Mouse (Mus musculus) B cell, adult 2 months (primary cell): ENCODE data around the gene Ncs1.
A peak's percentile ranks its signal among the peaks of the same experiment; 100 is the strongest.

ENCODE experiments used
- DNase-seq, 2 experiments: peaks; one replicate each; pipeline ENCODE4 v3.0.0; 2022

Gene Ncs1

DNA sequence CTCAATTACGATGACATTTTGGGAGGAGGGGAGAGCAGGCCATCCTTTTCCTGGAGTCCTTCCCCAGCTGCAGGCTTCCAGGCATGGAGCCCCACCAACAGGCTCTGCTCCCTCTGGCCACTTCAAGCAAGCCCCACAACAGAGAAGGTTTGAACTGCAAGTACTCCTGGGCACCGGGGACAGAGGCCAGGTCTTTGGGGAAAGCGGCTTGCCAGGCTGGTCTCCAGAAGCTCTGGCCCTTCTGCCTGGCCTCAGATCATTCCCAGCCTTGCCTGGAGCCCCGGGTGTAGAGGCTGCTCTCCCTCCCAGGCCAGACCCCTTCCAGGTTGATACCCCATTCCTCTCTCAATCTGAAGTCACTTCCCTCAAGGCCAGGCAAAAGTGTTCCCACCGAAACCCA is 572 bp upstream of the Ncs1 start:
- DNase-seq: no peak

DNA sequence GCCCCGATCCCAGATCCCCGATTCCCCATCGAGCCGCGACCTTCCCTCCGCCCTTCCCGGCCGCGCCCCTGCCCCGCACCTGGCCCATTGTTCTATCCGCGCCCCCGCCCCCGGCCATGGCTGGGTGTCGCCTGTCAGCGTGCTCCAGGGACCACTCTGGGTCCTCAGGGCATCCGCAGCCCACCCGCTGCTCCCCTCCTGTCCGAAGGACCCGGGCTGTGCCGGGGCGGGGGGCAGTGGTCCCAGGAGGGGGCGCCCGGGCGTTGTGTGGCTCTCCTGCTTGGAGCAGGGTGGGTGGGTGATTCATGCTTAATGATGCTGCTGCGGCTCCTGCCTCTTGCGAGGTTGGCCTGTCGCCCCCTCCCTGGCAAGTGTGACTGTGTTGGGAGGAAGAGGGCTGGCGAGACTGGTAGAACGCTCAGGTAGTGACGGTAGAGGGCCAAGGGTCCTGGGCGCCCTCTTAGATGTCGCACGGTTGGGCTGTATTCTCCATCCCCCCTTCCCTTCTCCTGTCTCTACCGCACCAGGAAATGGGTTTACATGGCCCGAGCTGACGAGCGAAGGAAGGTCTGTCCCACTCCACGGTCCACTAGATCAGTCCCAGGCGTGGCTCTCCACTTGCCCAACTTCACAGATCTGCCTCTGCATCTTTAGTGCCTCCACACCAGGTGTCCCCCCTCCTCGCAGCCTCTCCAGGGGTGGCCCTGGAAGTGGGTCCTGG is 788 bp downstream of the Ncs1 start:
- peak; percentile 27 for DNase-seq

DNA sequence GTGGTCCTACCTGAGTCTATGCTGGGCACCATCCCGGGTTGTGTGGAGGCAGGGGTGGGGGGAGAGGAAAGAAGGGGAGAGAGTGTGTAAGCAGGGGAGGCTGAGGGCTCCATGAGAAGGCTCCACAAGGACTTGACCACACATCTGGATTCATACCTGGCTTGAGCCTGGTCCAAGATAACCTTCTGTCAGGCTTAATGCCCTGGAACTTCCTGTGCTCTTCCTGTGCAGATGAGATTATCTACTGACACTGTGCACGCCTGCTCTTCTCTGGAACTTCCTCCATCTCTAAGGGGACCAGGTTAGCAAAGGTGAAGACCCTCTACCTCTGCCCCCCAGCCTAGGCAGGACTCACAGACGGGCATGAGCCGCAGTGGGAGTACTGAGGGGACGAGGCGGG is 3.2 kb downstream of the Ncs1 start:
- DNase-seq: no peak

DNA sequence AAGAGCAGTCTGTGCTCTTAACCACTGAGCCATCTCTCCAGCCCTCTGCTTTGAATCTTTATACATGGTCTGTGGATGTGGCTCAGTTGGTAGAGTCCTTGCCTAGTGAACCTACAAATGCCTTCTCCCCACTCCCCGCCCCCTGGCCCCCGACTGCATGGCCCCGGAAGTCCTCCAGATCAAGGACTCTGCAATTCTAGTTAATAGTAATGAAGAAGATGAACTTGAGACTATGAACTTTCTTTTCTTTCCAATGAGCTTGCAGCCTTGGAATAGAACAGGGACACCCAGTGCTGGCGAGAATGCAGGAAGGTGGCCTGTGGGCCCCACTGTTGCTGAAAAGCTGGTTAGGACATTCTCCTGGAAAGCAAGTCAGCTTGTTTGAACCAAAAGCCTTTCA is 6.5 kb downstream of the Ncs1 start:
- no peak for DNase-seq

DNA sequence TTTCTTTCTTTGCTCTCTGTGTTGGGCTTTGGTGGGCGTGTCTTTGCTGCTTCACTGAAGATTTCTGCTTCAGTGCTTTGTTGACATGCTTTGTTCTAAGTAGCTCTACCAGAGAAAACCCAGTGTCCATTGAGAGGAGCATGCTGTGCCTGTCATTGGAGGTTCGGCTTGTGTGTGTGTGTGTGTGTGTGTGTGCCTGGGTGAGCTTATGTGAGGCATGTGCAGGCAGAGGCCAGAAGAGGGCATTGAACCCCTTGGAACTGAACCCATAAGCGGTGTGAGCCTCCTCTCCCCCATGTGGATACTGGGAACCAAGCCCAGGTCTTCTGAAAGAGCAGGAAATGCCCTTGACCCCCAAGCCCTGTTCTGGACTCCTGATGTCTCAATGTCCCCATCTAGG is 7.8 kb downstream of the Ncs1 start:
- no peak for DNase-seq

DNA sequence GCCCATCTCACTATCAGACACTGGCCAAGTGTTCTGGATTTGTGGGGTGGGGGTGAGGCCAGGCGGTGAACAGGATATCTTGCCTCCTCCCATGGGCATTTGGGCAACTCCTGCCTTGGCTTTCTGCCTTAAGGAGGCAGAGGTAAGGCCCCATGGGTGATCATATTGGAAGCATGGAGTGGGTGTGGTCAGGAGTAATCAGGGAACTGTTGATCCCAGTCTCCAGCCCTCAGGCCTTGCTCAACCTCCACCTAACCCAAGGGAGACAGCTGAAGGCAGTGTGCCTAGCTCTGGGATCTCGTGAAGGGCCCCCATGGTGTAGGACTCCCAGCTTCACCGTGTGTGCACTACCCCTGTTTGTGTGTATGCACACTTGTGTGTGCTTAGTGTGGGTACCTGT is 9.2 kb downstream of the Ncs1 start:
- no peak for DNase-seq

DNA sequence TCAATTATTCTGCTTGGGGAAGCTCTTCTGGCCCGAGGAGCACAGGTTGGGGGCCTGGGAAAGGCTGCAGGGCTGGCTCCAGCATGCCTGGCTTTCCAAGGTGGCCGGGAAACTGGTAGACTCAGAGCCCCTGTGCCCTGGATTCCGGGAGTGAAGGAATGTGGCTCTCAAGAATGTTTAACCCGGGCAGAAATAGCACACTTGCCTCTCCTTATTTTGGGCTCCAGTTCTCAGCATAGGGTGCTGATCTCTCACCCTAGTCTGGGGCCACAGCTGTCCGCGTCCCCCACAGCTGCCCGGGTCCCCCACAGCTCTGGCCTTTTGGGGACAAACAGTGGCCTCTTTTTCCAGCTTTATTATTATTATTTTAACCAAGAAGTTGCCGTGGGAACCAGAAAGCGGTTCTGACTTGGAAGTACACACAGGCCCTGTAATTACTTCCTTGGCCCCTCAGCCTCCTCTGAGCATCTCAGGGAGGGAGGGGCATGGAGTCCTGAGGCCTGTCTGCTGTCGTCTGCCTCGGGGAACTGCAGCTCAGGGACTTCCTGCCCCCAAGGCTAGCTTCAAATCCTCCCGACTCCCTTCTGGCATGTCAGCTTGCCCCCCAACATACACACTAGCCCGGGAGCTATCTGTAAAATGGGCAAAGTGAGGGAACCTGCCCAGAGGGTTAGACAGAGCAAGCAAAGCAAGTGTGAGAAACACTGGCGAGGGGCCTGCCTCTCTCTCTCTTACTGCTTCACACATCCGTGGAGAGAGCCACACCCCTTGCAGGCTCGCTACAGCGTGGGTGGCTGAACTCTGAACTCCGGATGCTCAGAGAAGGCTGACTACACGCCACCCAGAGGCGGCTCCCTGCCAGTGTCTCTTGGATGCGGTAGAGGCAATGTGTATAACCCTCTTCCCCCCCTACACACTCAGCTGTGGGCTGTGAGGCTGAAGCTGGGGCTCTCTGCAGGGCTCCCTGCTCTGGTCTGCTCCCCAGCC is 10.6 kb downstream of the Ncs1 start:
- peak; percentile 87 to 90 for DNase-seq

DNA sequence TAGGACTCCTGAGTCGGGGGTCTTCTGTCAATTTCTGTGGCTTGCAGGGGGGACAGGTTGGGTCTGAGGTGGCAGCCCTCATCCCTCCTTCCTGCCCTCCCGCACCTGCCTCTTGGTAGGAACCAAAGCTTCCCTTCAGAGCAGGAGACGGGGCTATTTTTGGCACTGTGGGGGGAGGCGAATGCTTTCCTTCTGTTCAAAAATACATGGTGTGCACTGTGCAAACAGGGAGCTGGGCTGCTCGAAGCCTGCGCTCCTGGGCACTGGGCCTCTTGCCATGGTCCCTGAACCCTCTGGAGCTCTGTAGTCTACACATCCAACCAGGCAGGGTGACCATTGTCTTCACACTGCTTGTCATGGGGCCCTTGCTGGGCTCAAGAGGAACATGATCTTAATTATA is 11.5 kb downstream of the Ncs1 start:
- no peak for DNase-seq

DNA sequence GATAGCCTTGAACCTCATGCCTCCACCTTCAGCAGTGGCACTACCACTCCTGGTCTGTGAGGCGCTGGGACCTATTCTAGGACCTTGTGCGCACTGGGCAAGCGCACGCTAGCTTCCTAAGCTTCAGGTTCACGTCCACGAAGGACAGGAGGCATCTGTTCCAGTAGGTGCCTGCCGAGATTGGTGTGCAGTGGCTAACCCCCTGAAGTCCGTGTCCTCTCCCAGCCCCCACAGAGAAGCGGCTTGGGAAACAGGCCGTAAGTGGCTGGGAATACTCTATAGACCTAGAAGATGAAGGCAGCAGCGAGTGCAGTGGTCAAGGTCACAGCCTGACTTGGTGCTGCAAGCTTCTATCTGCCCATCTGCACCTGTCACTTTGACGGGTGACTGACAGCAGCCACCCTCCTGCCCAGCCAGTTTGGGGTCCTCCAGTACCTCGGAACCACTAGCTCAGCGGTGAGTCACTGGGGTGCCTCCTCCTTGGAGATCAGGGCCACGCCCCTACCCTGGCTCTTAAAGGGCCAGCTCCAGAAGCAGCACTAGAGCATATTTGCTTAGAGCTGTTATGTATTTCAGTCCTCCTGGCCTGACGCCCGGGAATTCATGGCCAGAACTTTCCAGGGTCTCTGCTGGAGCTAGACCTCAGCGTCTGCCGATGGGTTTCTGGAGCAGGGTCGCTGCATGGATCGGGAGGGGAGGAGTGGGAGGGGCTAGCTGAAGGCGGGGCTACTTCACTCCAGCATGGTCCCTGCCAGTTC is 13.2 kb downstream of the Ncs1 start:
- DNase-seq: peak; percentile 71 to 75

DNA sequence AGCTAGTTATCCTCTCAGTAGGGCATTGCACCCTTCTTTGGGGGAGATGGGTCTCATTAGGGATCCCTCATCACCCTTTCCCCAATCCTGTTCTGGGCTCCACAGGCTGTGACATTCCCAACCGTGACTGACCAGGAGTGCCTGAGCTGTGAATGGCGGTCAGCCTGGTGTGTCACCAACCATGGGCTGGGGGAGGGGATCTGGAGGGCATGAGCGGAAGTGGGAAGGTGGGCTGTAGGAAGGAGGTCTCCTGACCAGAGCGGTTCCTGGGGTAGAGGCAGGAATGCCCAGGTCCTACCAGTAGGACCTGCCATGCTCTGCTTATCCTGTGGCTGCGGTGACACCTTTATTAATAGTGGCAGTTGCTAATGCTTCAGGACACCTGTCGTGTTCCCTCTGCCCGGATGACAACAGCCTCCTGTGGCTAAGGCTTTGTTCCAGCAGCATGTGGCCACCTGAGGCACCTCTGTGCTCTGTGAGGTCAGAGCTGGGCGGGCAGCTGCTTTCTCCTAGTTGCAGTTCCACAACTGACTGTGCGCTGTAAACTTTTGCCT is 13.8 kb downstream of the Ncs1 start:
- no peak for DNase-seq

DNA sequence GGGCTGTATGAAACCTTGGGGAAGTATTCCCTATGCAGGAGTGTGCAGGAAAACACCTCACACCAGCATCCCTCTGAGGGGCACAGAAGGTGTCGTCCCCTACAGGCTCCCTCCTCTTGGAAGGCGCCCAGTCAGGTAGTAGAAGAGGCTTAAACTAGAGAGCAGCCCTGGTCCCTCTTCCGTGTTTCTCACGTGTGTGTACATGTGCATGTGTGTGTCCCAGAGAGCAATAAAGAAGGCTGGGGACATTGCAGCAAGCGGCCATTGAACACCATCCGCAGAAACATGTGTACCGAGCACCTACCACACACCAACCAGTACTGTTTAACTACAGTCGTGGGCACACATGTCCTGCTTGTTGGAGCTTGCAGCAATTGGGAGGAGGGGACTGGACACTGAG is 14.9 kb downstream of the Ncs1 start:
- no peak for DNase-seq

DNA sequence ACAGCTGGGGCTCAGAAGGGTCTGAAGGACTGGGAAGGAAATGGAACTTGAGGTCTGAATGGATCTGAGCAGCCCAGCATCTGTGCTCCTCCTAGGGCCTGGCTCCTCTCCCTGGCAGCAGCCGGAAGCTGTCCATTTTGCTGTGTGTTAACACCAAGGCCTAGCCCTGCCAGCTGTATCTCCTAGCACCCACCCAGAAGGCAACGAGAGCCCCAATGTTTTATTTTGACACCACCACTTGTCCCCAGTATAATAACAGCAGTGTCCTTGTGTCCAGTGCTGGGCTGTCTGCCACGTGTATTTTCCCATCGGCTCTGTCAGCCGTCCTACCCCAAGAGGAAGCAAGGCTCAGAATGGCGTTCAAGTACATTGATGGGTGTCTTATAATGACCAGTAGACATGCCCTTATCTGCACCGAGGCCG is 17.4 kb downstream of the Ncs1 start:
- DNase-seq: no peak

DNA sequence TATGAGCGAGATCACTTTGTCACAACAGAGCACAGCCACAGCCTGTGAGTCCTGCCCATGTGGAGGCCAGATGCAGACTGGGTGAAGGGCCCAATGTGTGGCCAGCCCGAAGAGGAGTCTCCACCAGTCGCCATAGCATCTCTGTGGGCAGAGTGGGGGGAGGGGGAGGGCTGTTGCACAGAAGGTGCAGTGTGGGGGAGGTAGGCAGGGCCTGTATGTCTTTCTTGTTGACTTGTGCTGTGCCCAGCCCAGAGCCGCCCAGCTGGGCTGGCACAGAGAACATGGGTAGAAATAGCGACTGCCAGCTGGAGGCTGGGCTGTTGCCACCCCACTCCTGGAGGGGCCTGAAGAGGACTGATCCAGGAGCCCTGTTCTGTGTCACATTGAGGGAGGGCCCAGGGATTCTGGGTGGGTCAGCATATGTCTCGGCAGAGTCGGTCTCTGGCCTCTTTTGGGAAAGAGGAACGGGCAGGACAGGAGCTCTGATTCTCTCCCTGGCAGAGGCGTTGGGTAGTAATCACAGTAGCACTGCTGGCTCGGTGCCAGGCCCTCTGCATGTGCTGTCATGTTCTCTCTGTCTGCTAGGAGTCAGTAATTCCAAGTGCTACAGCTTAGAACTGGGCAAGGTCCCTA is 18.2 kb downstream of the Ncs1 start:
- no peak for DNase-seq

DNA sequence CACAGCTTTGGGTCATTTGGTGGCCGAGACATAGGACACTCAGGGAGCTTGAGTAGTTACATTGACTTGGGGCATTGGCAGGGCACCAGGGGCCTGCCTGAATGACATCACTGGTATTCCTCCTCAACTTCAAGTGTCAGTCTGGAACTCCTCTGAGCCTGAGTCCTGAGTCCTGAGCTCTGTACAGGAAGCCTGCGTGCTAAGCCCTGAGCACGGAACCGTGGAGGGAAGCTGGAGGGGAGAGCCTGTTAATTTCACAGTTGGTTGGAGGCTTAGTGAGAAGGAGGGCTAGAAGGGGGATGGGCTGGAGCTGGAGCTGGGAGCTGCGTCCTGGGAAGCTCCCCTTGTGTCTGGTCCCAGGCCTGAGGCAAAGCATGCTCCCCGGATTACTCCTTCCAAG is 21.8 kb downstream of the Ncs1 start:
- DNase-seq: no peak

DNA sequence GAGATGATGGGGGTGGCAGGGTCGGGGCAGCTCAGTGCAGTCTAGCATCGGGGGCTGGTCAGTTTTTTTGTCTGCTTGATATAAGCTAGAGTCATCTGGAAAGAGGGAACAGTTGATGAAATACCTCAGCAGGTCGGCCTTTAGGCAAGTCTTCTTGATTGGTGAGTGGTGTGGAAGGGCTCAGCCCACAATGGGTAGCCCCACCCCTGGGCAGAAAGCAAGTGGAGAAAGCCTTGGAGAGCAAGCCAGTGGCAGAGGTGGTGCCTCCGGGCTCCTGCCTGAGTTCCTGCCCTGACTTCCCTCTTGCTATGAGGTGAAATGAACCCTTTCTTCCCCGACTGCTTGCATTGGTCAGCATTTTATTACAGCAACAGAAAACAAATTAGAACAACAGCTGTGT is 23.0 kb downstream of the Ncs1 start:
- DNase-seq: no peak

DNA sequence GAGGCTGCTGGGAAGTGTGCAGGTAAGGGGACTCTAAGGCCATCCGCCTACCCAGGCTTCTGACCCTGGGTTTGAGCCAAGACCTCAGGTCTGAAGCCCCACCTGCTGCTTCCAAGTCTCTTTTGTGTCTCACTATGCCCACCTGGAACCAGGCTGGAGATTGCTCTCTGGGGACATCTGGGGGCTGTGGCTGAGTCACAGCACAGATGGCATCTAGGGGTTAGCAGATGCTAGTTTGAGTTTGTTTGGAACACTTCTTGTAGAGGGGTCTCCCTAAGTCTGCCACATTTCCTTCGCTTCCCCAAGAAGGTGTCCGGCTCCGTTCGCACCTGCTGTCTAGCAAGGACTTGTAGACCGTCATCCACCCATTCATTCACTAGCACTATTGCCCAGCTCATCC is 23.6 kb downstream of the Ncs1 start:
- DNase-seq: no peak

DNA sequence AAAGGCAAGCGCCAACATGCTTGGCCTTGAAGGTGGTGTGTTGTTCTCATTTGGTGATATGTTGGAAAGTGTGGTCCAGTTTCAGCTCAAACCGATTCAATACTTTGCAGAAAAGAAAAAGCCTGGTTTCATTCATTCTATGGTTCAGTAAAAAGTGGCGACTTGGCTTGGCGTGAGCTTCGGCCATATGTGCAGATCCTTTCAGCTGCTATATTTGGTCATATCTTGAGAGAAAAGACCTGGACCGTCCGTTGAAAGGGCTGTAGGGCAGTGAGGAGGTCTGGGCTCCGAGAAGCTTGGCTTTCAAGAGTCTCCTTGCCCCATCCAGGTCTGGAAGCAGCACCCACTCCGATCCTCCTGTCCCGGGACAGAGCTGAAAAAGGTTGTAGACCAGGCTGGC is 24.2 kb downstream of the Ncs1 start:
- DNase-seq: no peak

DNA sequence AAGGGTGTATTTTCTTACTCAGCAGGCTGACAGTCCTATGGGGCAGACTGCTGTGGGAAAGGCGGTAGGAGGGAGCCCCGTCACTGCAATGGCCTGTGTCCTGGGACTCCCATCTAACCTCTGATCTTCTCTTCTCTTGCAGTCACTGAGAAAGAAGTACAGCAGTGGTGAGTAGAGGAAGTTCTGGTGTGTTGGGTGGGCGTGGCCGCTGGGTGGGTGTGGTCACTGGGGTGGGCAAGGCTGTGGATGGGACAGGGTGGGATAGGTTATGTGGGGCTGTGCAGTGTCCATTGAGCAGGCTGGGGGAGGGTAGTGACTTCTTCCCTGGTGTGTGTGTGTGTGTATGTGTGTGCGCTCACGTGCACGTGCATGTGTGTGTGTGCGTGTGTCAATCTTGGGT is 24.8 kb downstream of the Ncs1 start:
- no peak for DNase-seq

DNA sequence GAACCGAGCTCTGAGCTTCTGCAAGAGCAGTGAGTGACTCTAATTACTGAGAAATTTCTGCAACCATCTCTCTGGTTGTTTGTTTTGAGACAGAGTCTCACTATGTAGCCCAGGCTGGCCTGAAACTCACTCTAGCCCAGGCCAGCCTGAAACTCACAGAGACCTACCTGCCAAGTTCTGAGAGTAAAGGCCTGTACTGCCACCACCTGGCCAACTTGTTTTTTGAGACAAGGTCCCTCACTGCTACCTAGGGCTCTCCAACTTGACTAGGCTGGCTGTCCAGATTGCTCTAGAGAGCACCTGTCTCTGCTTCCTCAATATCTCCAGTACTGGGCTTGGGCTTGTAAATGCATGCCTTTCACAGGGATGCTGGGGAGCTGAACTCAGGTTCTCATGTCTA is 25.4 kb downstream of the Ncs1 start:
- DNase-seq: peak; percentile 21 to 26

DNA sequence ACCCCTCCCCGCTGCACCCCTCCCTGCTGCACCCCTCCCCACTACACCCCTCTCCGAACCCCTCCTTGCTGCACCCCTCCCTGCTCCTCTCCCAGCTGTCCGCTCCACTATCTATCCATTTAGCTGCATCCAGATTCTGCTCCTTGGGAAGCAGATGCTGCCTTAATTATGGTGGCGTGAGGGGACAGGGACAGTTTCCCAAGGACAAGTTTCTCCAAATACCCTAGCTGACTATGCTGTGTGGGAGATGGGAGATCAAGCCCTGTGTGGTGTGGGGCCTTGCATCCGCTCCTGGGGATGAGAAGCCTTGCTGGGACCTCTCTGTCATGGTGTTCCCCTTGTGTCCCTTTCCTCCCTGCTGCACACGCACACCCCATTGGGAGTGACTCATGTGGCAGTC is 29.4 kb downstream of the Ncs1 start:
- no peak for DNase-seq

DNA sequence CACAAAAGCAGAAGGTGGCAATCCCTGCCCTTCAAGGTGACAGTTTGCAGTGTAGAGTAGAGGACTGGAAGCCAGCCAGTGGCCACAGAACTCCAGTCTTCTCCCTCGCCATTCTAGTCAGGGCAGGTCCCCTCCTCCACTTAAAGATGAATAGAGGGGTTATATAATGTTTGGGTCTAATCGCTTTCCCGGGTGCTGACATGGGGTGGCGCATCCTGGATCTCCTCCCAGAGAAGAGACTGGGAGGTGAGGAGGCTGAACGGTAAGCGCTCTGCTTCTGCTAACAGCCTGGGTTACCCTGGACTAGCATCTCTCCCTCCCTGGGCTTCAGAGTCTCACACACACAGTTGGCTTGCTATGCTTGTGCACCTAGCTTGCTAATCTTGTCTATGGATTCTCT is 32.2 kb downstream of the Ncs1 start:
- DNase-seq: no peak

DNA sequence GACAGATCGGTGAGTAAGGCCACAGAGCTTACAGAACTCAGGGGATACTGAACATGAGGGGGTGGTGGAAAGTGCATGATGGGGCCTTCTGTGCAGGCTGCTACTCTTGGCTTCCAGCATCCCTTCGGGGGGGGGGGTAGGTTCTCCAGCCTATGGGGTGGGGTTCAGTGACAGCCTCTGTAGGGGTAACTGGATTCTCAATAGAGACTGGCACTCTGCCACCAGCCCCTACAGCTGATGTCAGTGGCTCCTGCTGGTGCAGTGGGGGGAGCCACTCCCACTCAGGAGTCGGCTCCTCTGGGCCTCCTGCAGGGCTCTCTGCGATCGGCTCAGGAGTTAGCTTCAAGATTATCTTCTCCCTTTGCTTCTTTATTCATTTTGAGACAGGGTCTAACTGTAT is 32.9 kb downstream of the Ncs1 start:
- DNase-seq: no peak

DNA sequence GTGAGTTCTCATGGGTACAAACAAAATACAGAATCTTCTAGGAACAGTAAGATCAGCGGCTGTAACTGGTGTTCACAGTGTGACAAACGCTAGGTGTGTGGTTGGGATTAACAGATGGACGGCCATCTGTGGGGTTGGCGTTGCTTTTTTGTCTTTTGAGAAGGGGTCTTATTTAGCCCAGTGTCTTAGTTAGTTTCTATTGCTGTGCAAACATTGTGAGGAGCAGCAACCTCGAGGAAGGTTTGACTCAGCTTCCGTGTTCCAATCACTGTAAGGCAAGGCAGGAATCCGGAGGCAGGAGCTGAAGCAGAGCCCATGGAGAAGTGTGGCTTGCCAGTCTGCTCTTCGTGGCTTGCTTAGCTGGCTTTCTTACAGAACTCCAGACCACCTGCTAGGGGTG is 35.5 kb downstream of the Ncs1 start:
- no peak for DNase-seq
